Mouse (Mus musculus): Measurements from ENCODE around the gene Polh. TPM values are rescaled to one million over a fixed set of nuclear protein-coding genes. Genes with fewer than 3 reads are reported as not detected.

Polh gene
- polyA plus RNA-seq, 1 experiment from 2014 or later = 10.7 TPM

GRCm38 (mm10) chr17:46203078-46203477 is 633 bp upstream of the Polh start:
- Histone ChIP-seq H3K9me3 (ENCODE audit: control insufficient read depth, low read length) (no peaks in the 10 kb centered on the region), H3K27me3 (ENCODE audit: control insufficient read depth, insufficient read depth, low read length) (no peaks in the 10 kb centered on the region), H3K4me3 (ENCODE audit: low read depth, low read length) (peak overlapping the region; percentile 93), H3K36me3 (ENCODE audit: control insufficient read depth, insufficient read depth, low read length) (peaks cover 10% of the 10 kb centered on the region; the same call in 1 of the 2 replicates), H3K27ac (ENCODE audit: low read depth, low read length) (peak overlapping the region; percentile 64), H3K9ac (ENCODE audit: low read depth, low read length) (peak overlapping the region; percentile 88), H3K4me2 (replicated peaks; ENCODE audit: low read depth, low read length) (peak overlapping the region; percentile 54), H3K4me1 (replicated peaks; ENCODE audit: control insufficient read depth, insufficient read depth, low read length) (no peaks in the 10 kb centered on the region)
- DNase-seq (ENCODE audit: low spot score) = no peak
- ATAC-seq (ENCODE audit: low FRiP score) = no peak
- WGBS = under 1% methylated on average over 20 of the region's 20 CpGs

- Histone ChIP-seq H3K9me3 (ENCODE audit: control insufficient read depth, low read length) (no peaks in the 10 kb centered on the region), H3K4me1 (replicated peaks; ENCODE audit: control insufficient read depth, insufficient read depth, low read length) (no peaks in the 10 kb centered on the region), H3K27me3 (ENCODE audit: control insufficient read depth, insufficient read depth, low read length) (no peaks in the 10 kb centered on the region), H3K4me2 (replicated peaks; ENCODE audit: low read depth, low read length) (peak overlapping the region; percentile 22; the same call in 1 of the 2 replicates), H3K27ac (ENCODE audit: low read depth, low read length) (no peak overlapping the region), H3K4me3 (ENCODE audit: low read depth, low read length) (peak overlapping the region; percentile 93), H3K9ac (ENCODE audit: low read depth, low read length) (peak overlapping the region; percentile 17; the same call in 1 of the 2 replicates), H3K36me3 (ENCODE audit: control insufficient read depth, insufficient read depth, low read length) (no peaks in the 10 kb centered on the region)
- 77% methylated on average over 6 of the region's 6 CpGs for WGBS
- DNase-seq (ENCODE audit: low spot score) (no peak), ATAC-seq (ENCODE audit: low FRiP score) (no peak)
Observed at GRCm38 (mm10) chr17:46201151-46201550, 1.3 kb downstream of the Polh start.

- DNase-seq (ENCODE audit: low spot score) = no peak
Observed at GRCm38 (mm10) chr17:46188829-46189228, 13.6 kb downstream of the Polh start.

GRCm38 (mm10) chr17:46182273-46182672 is 20.2 kb downstream of the Polh start:
- no peaks in the 10 kb centered on the region for H3K4me1 ChIP-seq (replicated peaks; ENCODE audit: control insufficient read depth, insufficient read depth, low read length)
- WGBS = 80% methylated on average over 4 of the region's 4 CpGs
- no peak overlapping the region for H3K27ac ChIP-seq (ENCODE audit: low read depth, low read length)
- H3K36me3 ChIP-seq (ENCODE audit: control insufficient read depth, insufficient read depth, low read length) = peaks cover 13% of the 10 kb centered on the region; the same call in 1 of the 2 replicates
- no peak overlapping the region for H3K4me2 ChIP-seq (replicated peaks; ENCODE audit: low read depth, low read length)
- H3K4me3 ChIP-seq (ENCODE audit: low read depth, low read length) = no peak overlapping the region
- H3K9me3 ChIP-seq (ENCODE audit: control insufficient read depth, low read length) = no peaks in the 10 kb centered on the region
- no peak for DNase-seq (ENCODE audit: low spot score)
- ATAC-seq (ENCODE audit: low FRiP score) = no peak
- H3K9ac ChIP-seq (ENCODE audit: low read depth, low read length) = no peak overlapping the region
- H3K27me3 ChIP-seq (ENCODE audit: control insufficient read depth, insufficient read depth, low read length) = no peaks in the 10 kb centered on the region

More at GRCm38 (mm10) chr17:46188829-46189228, 13.6 kb downstream of the Polh start:
- ATAC-seq (ENCODE audit: low FRiP score) = no peak
- no peaks in the 10 kb centered on the region for H3K4me1 ChIP-seq (replicated peaks; ENCODE audit: control insufficient read depth, insufficient read depth, low read length)
- H3K9ac ChIP-seq (ENCODE audit: low read depth, low read length) = no peak overlapping the region
- H3K4me2 ChIP-seq (replicated peaks; ENCODE audit: low read depth, low read length) = no peak overlapping the region
- no peak overlapping the region for H3K27ac ChIP-seq (ENCODE audit: low read depth, low read length)
- H3K9me3 ChIP-seq (ENCODE audit: control insufficient read depth, low read length) = no peaks in the 10 kb centered on the region
- no peaks in the 10 kb centered on the region for H3K27me3 ChIP-seq (ENCODE audit: control insufficient read depth, insufficient read depth, low read length)
- 97% methylated on average over 2 of the region's 2 CpGs for WGBS
- no peak overlapping the region for H3K4me3 ChIP-seq (ENCODE audit: low read depth, low read length)
- peaks cover 4% of the 10 kb centered on the region; the same call in 1 of the 2 replicates for H3K36me3 ChIP-seq (ENCODE audit: control insufficient read depth, insufficient read depth, low read length)

- 79% methylated on average over 3 of the region's 3 CpGs for WGBS
- no peaks in the 10 kb centered on the region for H3K4me1 ChIP-seq (replicated peaks; ENCODE audit: control insufficient read depth, insufficient read depth, low read length)
- H3K27ac ChIP-seq (ENCODE audit: low read depth, low read length) = no peak overlapping the region
- ATAC-seq (ENCODE audit: low FRiP score) = no peak
- H3K4me2 ChIP-seq (replicated peaks; ENCODE audit: low read depth, low read length) = no peak overlapping the region
- H3K9ac ChIP-seq (ENCODE audit: low read depth, low read length) = no peak overlapping the region
- H3K27me3 ChIP-seq (ENCODE audit: control insufficient read depth, insufficient read depth, low read length) = no peaks in the 10 kb centered on the region
- H3K36me3 ChIP-seq (ENCODE audit: control insufficient read depth, insufficient read depth, low read length) = peaks cover 12% of the 10 kb centered on the region; the same call in 1 of the 2 replicates
- H3K4me3 ChIP-seq (ENCODE audit: low read depth, low read length) = no peak overlapping the region
- peak; percentile 55 for DNase-seq (ENCODE audit: low spot score)
- no peaks in the 10 kb centered on the region for H3K9me3 ChIP-seq (ENCODE audit: control insufficient read depth, low read length)
Observed at GRCm38 (mm10) chr17:46170538-46170937, 31.9 kb downstream of the Polh start.

- H3K9ac ChIP-seq (ENCODE audit: low read depth, low read length) = no peak overlapping the region
- 92% methylated on average over 5 of the region's 5 CpGs for WGBS
- H3K36me3 ChIP-seq (ENCODE audit: control insufficient read depth, insufficient read depth, low read length) = peaks cover 12% of the 10 kb centered on the region; the same call in 1 of the 2 replicates
Observed at GRCm38 (mm10) chr17:46168768-46169167, 33.7 kb downstream of the Polh start.

GRCm38 (mm10) chr17:46168318-46168717 is 34.1 kb downstream of the Polh start:
- Histone ChIP-seq H3K4me3 (ENCODE audit: low read depth, low read length) (no peak overlapping the region), H3K9ac (ENCODE audit: low read depth, low read length) (no peak overlapping the region), H3K27ac (ENCODE audit: low read depth, low read length) (no peak overlapping the region), H3K4me1 (replicated peaks; ENCODE audit: control insufficient read depth, insufficient read depth, low read length) (no peaks in the 10 kb centered on the region), H3K36me3 (ENCODE audit: control insufficient read depth, insufficient read depth, low read length) (peaks cover 12% of the 10 kb centered on the region; the same call in 1 of the 2 replicates), H3K27me3 (ENCODE audit: control insufficient read depth, insufficient read depth, low read length) (no peaks in the 10 kb centered on the region), H3K9me3 (ENCODE audit: control insufficient read depth, low read length) (no peaks in the 10 kb centered on the region), H3K4me2 (replicated peaks; ENCODE audit: low read depth, low read length) (no peak overlapping the region)
- DNase-seq (ENCODE audit: low spot score) (no peak), ATAC-seq (ENCODE audit: low FRiP score) (no peak)
- 72% methylated on average over 5 of the region's 5 CpGs for WGBS

More at GRCm38 (mm10) chr17:46168768-46169167, 33.7 kb downstream of the Polh start:
- H3K4me3 ChIP-seq (ENCODE audit: low read depth, low read length) = no peak overlapping the region
- DNase-seq (ENCODE audit: low spot score) (no peak), ATAC-seq (ENCODE audit: low FRiP score) (no peak)
- no peak overlapping the region for H3K27ac ChIP-seq (ENCODE audit: low read depth, low read length)
- no peaks in the 10 kb centered on the region for H3K9me3 ChIP-seq (ENCODE audit: control insufficient read depth, low read length)
- no peaks in the 10 kb centered on the region for H3K27me3 ChIP-seq (ENCODE audit: control insufficient read depth, insufficient read depth, low read length)
- no peaks in the 10 kb centered on the region for H3K4me1 ChIP-seq (replicated peaks; ENCODE audit: control insufficient read depth, insufficient read depth, low read length)
- H3K4me2 ChIP-seq (replicated peaks; ENCODE audit: low read depth, low read length) = no peak overlapping the region

- Histone ChIP-seq H3K9ac (ENCODE audit: low read depth, low read length) (no peak overlapping the region), H3K27me3 (ENCODE audit: control insufficient read depth, insufficient read depth, low read length) (no peaks in the 10 kb centered on the region), H3K36me3 (ENCODE audit: control insufficient read depth, insufficient read depth, low read length) (0 out of 2 replicates have a peak, but pooled peaks cover 9% of the 10 kb centered on the region), H3K4me1 (replicated peaks; ENCODE audit: control insufficient read depth, insufficient read depth, low read length) (no peaks in the 10 kb centered on the region), H3K9me3 (ENCODE audit: control insufficient read depth, low read length) (no peaks in the 10 kb centered on the region), H3K27ac (ENCODE audit: low read depth, low read length) (no peak overlapping the region), H3K4me2 (replicated peaks; ENCODE audit: low read depth, low read length) (no peak overlapping the region), H3K4me3 (ENCODE audit: low read depth, low read length) (no peak overlapping the region)
- DNase-seq (ENCODE audit: low spot score) (no peak), ATAC-seq (ENCODE audit: low FRiP score) (no peak)
- WGBS = 84% methylated on average over 11 of the region's 11 CpGs
Observed at GRCm38 (mm10) chr17:46167014-46167413, 35.4 kb downstream of the Polh start.

- DNase-seq (ENCODE audit: low spot score) (no peak), ATAC-seq (ENCODE audit: low FRiP score) (no peak)
- WGBS = 91% methylated on average over 5 of the region's 5 CpGs
- H3K4me1 ChIP-seq (replicated peaks; ENCODE audit: control insufficient read depth, insufficient read depth, low read length) = 0 out of 2 replicates have a peak, but pooled peaks cover 3% of the 10 kb centered on the region
- no peaks in the 10 kb centered on the region for H3K27me3 ChIP-seq (ENCODE audit: control insufficient read depth, insufficient read depth, low read length)
- H3K9me3 ChIP-seq (ENCODE audit: control insufficient read depth, low read length) = no peaks in the 10 kb centered on the region
- no peak overlapping the region for H3K4me2 ChIP-seq (replicated peaks; ENCODE audit: low read depth, low read length)
- no peak overlapping the region for H3K27ac ChIP-seq (ENCODE audit: low read depth, low read length)
- no peak overlapping the region for H3K9ac ChIP-seq (ENCODE audit: low read depth, low read length)
- H3K4me3 ChIP-seq (ENCODE audit: low read depth, low read length) = no peak overlapping the region
- H3K36me3 ChIP-seq (ENCODE audit: control insufficient read depth, insufficient read depth, low read length) = 0 out of 2 replicates have a peak, but pooled peaks cover 7% of the 10 kb centered on the region
Observed at GRCm38 (mm10) chr17:46166270-46166669, 36.2 kb downstream of the Polh start.

Data from hindbrain, embryonic 11.5 days (tissue).